Comparison of ENCODE assay signal across 18 mouse cellular contexts in genomic region chr8:72883033-72883432, GRCm38 (mm10).
DNase-seq lines count a peak whose midpoint lies in the region; TF ChIP-seq lines count a peak whose summit lies in the region.
"Had no signal": no experiment of that assay in that cellular context is flagged by ENCODE, and none has a peak within 500 bp of the region (broad histone marks: within the 10 kb centered on the region; RNA-seq: fewer than 3 reads in every experiment).

No protein-coding gene starts in this region.

- no peaks in the 10 kb centered on the region for H3K36me3 ChIP-seq in myocyte (ENCODE audit: control insufficient read depth, insufficient read depth)
- H3K36me3 ChIP-seq in limb, embryonic 10.5 days, result no peaks in the 10 kb centered on the region
- H3K36me3 ChIP-seq: G1E had no signal

- DNase-seq in ZHBTc4 (ENCODE audit: low read depth, low spot score), result peak; percentile 2
- no peak for DNase-seq in limb, embryonic 10.5 days (ENCODE audit: low spot score)
- no peak for DNase-seq in c-Kit-positive CD71-positive TER-119-positive erythroid progenitor cells, embryonic 14.5 days (ENCODE audit: low spot score)
- DNase-seq: adrenal gland, adult 2 months; adrenal gland, adult 8-10 months; adrenal gland, postnatal 10 days; adrenal gland, postnatal 14 days; adrenal gland, postnatal 25 days; adrenal gland, postnatal 36 days; B cell, adult 2 months; cerebellum, adult 11 months; cerebellum, adult 11-12 months; cerebellum, adult 18-20 months; cerebellum, adult 2 months; cerebellum, adult 8-10 months had no signal

- H3K79me2 ChIP-seq in myocyte (ENCODE audit: control insufficient read depth, insufficient read depth), result no peaks in the 10 kb centered on the region

- no peaks in the 10 kb centered on the region for H3K4me1 ChIP-seq in limb, embryonic 10.5 days

- no peak overlapping the region for H3ac ChIP-seq in myocyte (ENCODE audit: control insufficient read depth, insufficient read length)

- no peak overlapping the region for H3K27ac ChIP-seq in limb, embryonic 10.5 days

- H3K4me3 ChIP-seq in myocyte, result no peak overlapping the region
- no peak overlapping the region for H3K4me3 ChIP-seq in limb, embryonic 10.5 days

- H3K27me3 ChIP-seq in myocyte (ENCODE audit: control insufficient read depth, insufficient read depth, insufficient read length), result no peaks in the 10 kb centered on the region
- no peaks in the 10 kb centered on the region for H3K27me3 ChIP-seq in limb, embryonic 10.5 days (ENCODE audit: low read depth, poor library complexity, severe bottlenecking)
- H3K27me3 ChIP-seq: Patski had no signal

- TF ChIP-seq POLR2A in myocyte (IDR thresholded peaks at IDR 0.05; ENCODE audit: insufficient read length, low read depth), result no peak

- 92% methylated on average over 2 of the region's 2 CpGs for WGBS in limb, embryonic 10.5 days

- peak overlapping the region; percentile 16 for H3K4me2 ChIP-seq in myocyte (ENCODE audit: low read depth)

- no peaks in the 10 kb centered on the region for H3K9me3 ChIP-seq in limb, embryonic 10.5 days (replicated peaks)
- H3K9me3 ChIP-seq: G1E had no signal

TF ChIP-seq in myocyte, 11 proteins besides CTCF, POLR2A, EP300 and RAD21:
- TF ChIP-seq CEBPB (IDR thresholded peaks at IDR 0.05; ENCODE audit: insufficient read depth, poor library complexity, severe bottlenecking) (no peak), MAX (IDR thresholded peaks at IDR 0.05; ENCODE audit: low read depth) (no peak), E2F4 (IDR thresholded peaks at IDR 0.05; ENCODE audit: insufficient read depth) (no peak), MYOG (IDR thresholded peaks at IDR 0.05; ENCODE audit: control insufficient read depth in 1 of 3, insufficient read depth in 1 of 3, insufficient read length in 2 of 3, low read depth in 2 of 3) (peak in 2 of 3 experiments; percentile 80), SRF (IDR thresholded peaks at IDR 0.05; ENCODE audit: control insufficient read depth, insufficient read length, low read depth) (no peak), POLR2AphosphoS2 (IDR thresholded peaks at IDR 0.05; ENCODE audit: insufficient read length, low read depth) (no peak), TCF12 (IDR thresholded peaks at IDR 0.05; ENCODE audit: insufficient read depth, poor library complexity, severe bottlenecking) (peak; percentile 62), REST (IDR thresholded peaks at IDR 0.05; ENCODE audit: insufficient read depth, insufficient read length) (no peak), TCF3 (IDR thresholded peaks at IDR 0.05; ENCODE audit: insufficient read length, low read depth) (peak; percentile 20), USF1 (IDR thresholded peaks at IDR 0.05; ENCODE audit: low read depth) (no peak), MYOD1 (IDR thresholded peaks at IDR 0.05; ENCODE audit: control insufficient read depth in 1 of 3, insufficient read length in 2 of 3, low read depth in 2 of 3) (peak in 2 of 3 experiments; percentile 51 to 86)
